Mouse (Mus musculus) left cerebral cortex, postnatal 25 days (tissue): Measurements from ENCODE around the gene Gjd3. TPM values are rescaled to one million over a fixed set of nuclear protein-coding genes. Genes with fewer than 3 reads are reported as not detected.

ENCODE experiments used
- DNase-seq, 2 experiments: peaks; one replicate each; pipeline ENCODE4 v3.0.0; 2022; ENCODE audit warnings: low spot score in 2 of 2, mixed read lengths in 1 of 2
- intact Hi-C: fragments of 180-260 bp; cut with DNase I; formaldehyde crosslinking; loops from one replicate; pipeline ENCODE4 v1.15.1; 2025
- total RNA-seq, 2 experiments: library from RNA; stranded (reverse); gene quantifications; 2 replicates each; pipeline ENCODE4 v1.2.3; 2021

The Gjd3 gene
- total RNA-seq, 2 experiments from 2014 or later: 2.9 to 3.0 TPM

DNA sequence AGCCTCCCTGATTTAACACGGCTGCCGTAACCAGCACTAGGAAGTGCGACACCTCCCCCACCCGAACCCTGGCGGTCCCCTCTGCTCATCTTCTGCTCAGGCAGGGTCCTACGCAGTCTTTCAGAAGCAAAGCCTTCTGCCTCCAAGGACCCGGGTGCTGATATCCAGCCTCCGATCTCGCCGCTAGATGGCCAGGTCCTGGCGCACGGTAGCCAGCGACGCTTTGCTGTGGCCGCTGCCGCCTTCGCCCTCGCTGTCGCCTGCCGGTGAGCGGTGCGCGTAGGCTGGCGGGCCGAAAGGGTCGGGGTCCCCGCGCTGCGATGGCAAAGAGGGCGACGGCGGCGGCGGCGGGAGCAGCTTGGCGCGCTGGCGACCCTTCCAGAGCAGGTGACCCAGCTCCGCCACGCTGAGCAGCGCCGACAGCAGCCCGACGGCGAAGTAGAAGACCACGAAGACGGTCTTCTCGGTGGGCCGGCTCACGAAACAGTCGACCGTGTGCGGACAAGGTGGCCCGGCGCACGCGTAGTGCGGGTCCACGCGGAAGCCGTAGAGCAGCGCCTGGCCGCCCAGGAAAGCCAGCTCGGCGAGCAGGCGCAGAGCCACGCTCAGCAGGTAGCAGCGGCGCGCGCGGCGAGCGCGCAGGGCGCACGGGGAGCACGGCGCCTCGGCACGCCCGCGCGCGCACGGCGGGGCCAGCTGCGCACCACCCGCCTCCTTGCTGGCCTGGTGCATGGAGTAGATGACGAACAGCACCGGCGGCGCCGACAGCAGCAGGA is 631 bp downstream of the Gjd3 start:
- intact Hi-C loops: loop anchor here (2.0 to 10.0 kb wide), 4 partner anchors 55 to 1323 kb away; no protein-coding TSS in a partner anchor
- DNase-seq: peak; percentile 81 to 82

DNA sequence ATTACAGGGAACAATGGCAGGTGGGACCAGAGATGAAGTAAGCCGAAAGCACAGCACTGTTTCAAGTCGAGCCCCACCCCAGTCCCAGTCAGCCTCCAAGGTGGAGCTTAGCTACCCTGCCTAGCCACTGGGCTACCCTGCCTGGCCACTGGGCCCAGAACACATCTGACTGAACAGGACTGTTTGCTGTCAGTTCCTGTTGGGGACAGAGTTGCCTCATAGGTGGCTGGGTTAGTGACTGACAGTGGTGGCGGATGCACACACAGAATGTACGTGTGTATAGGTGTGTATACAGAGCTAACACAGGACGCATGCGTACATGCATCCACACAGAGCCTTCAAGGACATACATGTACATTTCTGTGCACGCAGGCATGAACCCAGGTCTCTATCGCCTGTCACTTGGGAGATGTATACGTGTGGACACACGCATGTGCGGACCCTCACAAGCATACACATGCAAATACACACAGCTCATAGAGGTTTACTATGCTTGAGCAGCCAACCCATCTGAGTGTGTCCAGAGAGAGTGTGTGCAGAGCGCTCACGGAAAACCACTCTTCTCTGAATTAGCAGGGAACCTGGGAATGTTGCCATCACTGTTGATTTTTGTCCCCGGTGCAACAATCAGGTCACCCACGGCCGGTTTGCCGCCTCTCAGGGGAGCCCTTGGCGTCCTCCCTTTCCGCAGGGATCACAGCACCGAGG is 1.4 kb downstream of the Gjd3 start:
- intact Hi-C loops: loop anchor here (2.0 to 10.0 kb wide), 4 partner anchors 56 to 1323 kb away; no protein-coding TSS in a partner anchor
- DNase-seq: no peak

DNA sequence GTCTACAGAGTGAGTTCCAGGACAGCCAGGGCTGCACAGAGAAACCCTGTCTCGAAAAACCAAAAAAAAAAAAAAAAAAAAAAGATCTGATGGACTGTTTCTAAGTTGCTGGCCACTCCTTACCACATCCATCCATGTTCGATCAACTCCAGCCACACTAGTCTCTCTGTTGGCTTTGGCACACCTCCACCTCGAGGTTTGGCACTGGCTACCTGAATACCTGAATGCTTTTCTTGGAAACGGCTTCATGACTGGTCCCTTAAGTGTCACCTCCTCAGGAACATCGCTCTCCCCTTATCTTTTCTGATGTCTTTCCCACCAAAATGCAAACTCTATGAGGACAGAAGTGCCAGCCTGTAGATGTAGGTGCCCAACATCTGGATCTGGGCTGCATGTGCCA is 3.5 kb downstream of the Gjd3 start:
- intact Hi-C loops: no loop called here
- no peak for DNase-seq

- DNase-seq: no peak
- intact Hi-C loops: no loop called here
These were observed 4.2 kb downstream of the Gjd3 start for GRCm38 (mm10) chr11:98978526-98979148.

- intact Hi-C loops: loop anchor here (1.0 to 5.0 kb wide), 2 partner anchors 113 to 175 kb away; partner anchors contain the start of gene Wipf2
These were observed 7.7 kb downstream of the Gjd3 start for GRCm38 (mm10) chr11:98974871-98975719.

DNA sequence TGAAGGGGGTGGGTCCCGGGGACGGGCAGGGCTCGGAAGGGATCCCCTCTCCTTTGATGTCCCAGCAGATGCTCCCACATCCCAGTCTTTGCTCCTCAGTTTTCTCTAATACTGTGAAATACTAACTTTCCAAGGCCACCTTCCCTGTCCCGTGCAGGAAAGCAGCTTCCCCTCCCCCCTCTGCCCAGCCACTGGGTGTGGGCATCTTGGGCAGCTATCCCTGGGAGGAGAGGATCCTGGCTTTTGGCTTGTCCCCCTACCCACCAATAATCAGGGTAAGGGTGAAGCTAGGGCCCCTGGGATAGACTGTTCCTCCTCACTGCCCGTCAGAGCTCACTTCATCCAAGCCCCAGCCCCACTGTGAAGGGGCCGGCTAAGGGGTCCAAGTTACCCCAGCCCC is 8.6 kb downstream of the Gjd3 start:
- intact Hi-C loops: loop anchor here (5.0 kb wide), 1 partner anchor 112 kb away; the partner anchor contains the start of gene Wipf2
- DNase-seq: no peak

More at GRCm38 (mm10) chr11:98974871-98975719, 7.7 kb downstream of the Gjd3 start:
- peak; percentile 78 to 85 for DNase-seq

DNA sequence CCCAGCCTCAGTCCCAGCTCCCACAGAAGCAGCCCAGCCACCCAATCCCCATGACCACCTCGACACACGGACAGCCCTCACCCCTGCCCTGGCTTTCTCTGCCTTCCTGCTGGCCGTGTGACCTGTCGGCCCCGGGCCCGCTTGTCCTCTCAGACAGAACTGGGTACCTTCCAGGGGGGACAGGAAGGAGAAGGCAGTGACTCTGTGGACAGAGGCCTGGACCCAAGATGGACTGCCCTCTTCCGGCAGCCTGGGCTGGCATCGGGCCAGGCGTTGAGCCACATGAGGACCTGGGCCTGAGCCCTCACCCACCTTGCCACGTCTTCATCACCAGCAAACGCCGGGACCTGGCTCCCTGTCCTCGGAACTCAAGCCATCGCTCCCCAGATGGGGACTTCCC is 9.2 kb downstream of the Gjd3 start:
- no peak for DNase-seq
- intact Hi-C loops: loop anchor here (5.0 kb wide), 1 partner anchor 111 kb away; the partner anchor contains the start of gene Wipf2

- no peak for DNase-seq
- intact Hi-C loops: loop anchor here (1.0 to 5.0 kb wide), 2 partner anchors 51 to 111 kb away; partner anchors contain the start of gene Wipf2
These were observed 9.9 kb downstream of the Gjd3 start for GRCm38 (mm10) chr11:98972801-98973360.

GRCm38 (mm10) chr11:98972215-98972614 is 10.6 kb downstream of the Gjd3 start:
- DNase-seq: peak; percentile 75 to 83
- intact Hi-C loops: loop anchor here (1.0 to 5.0 kb wide), 2 partner anchors 50 to 110 kb away; partner anchors contain the start of gene Wipf2

GRCm38 (mm10) chr11:98971316-98972031 is 11.3 kb downstream of the Gjd3 start:
- DNase-seq: no peak
- intact Hi-C loops: loop anchor here (1.0 to 5.0 kb wide), 2 partner anchors 49 to 109 kb away; partner anchors contain the start of gene Wipf2

- intact Hi-C loops: loop anchor here (5.0 kb wide), 1 partner anchor 108 kb away; the partner anchor contains the start of gene Wipf2
- no peak for DNase-seq
These were observed 12.5 kb downstream of the Gjd3 start for GRCm38 (mm10) chr11:98970191-98970925.

DNA sequence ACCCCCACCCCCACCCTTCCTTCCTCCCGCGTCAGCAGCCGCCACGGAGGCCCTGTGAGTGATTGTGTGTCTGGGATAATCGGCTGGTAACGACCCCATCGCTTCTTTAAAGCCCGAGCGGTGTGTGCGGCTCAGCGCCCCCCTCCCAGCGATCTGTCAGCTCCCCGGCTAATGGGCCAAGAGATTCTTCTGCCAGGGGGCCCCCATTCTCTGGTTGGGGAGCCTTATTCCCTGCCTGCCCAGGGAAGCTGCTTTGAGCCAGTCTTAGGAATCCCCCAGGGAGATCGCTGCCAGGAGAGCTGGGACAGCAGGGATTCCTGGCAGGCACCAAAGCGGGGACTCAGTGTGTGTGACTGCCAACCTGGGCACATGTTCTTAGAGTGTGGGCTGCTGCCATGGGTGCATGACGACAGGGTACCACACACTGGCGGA is 13.3 kb downstream of the Gjd3 start:
- intact Hi-C loops: no loop called here
- peak; percentile 67 to 94 for DNase-seq

DNA sequence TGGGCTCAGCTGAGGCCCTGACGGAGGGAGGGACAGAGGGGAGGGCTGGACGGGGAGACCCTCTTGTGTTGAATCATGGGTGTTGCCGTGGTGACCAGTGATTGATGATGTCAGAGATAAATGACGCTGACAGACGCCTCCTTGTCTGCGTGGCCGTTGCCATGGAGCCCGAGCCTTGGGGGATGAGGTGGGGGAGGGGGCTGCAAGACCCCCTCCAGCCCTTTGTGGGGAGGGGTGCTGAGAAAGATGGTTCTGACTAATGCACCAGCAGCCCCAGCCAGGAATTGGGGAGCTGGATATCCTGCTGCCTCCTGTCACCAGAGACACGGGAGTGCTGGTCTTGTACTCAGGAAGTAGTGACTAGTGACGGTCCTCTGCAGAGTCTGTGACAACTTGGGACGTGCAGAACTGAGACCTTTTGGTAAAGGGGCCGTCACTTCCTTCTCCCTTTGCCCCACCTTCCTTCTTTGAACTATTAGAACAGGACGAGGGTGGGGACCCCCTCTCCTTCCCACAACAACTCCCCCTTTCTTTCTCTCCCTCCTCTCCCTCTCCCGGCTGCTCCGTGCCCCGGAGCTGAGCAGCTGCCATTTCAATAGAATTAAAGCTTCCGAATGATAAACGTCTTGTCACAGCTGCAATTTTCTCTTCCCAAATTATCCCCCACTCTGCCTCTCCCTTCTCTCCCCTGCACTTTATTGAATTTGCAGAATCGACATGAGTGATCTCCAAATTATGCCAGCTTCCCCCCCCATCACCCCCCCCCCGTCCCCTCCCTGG is 13.9 kb downstream of the Gjd3 start:
- DNase-seq: no peak
- intact Hi-C loops: no loop called here

GRCm38 (mm10) chr11:98968079-98968478 is 14.7 kb downstream of the Gjd3 start:
- intact Hi-C loops: no loop called here
- no peak for DNase-seq

GRCm38 (mm10) chr11:98966499-98967141 is 16.2 kb downstream of the Gjd3 start:
- intact Hi-C loops: loop anchor here (1.0 kb wide), 1 partner anchor 26 kb away; no protein-coding TSS in a partner anchor
- DNase-seq: peak; percentile 72 to 82
